Mouse (Mus musculus): ENCODE results near the gene Hes7. TPM values are rescaled to one million over a fixed set of nuclear protein-coding genes. Genes with fewer than 3 reads are reported as not detected.
A peak's percentile ranks its signal among the peaks of the same experiment; 100 is the strongest.

Gene Hes7
- total and polyA plus RNA-seq, 3 experiments = 0.04 TPM; not detected in 2

GRCm38 (mm10) chr11:69117737-69118695 is 2.2 kb upstream of the Hes7 start:
- Histone ChIP-seq H3K27me3 (replicated peaks) (peaks cover 86% of the 10 kb centered on the region), H3K27ac (ENCODE audit: insufficient read depth, low read depth) (peak overlapping the region; percentile 26), H3K36me3 (replicated peaks in 1 of 2; ENCODE audit: control insufficient read depth in 1 of 2, insufficient read depth in 1 of 2, low read length in 1 of 2) (no peaks in the 10 kb centered on the region), H3K4me2 (ENCODE audit: insufficient read depth, low read depth, poor library complexity, severe bottlenecking) (peak overlapping the region; percentile 89), H3K9me3 (replicated peaks; ENCODE audit: low read length) (no peaks in the 10 kb centered on the region), H3K9ac (ENCODE audit: insufficient read depth, low read depth) (peak overlapping the region; percentile 51), H3K79me2 (replicated peaks; ENCODE audit: control insufficient read depth, extremely low read depth, insufficient read depth, poor library complexity, severe bottlenecking) (no peaks in the 10 kb centered on the region), H3K4me3 (replicated peaks in 1 of 3; ENCODE audit: low read depth in 2 of 3, low read length in 2 of 3, poor library complexity in 1 of 3) (peak overlapping the region; percentile 62 to 90 (median 68)), H3K4me1 (ENCODE audit: control insufficient read depth in 1 of 2, insufficient read depth in 2 of 2) (peaks cover 2 to 42% of the 10 kb centered on the region in 2 experiments; a peak in 2 of 4 replicates)
- in situ Hi-C loops (cut with MboI; ENCODE audit: low pct_ligation_motif_present, low pct_unique_long_range_greater_than_20kb, low sequenced_read_pairs) = loop anchor here (5.0 kb wide), 1 partner anchor 56 kb away; no protein-coding TSS in a partner anchor
- DNase-seq (ENCODE audit: extremely low read depth) = no peak
- dilution Hi-C loops (cut with MboI; ENCODE audit: extremely low pct_ligation_motif_present, extremely low pct_unique_long_range_greater_than_20kb, low sequenced_read_pairs) = no loop called here
- peak; percentile 52 for TF ChIP-seq MEF2A (IDR thresholded peaks at IDR 0.05; ENCODE audit: borderline replicate concordance, low read depth, low read length)
- no peak for TF ChIP-seq MYC (IDR thresholded peaks at IDR 0.05; ENCODE audit: low read depth, low read length)
- peak; percentile 79 for TF ChIP-seq CHD2 (IDR thresholded peaks at IDR 0.05; ENCODE audit: low read length)
- peak; percentile 90 for TF ChIP-seq RCOR1 (conservative IDR thresholded peaks at IDR 0.05; ENCODE audit: low read depth, low read length)
- TF ChIP-seq ZMIZ1 (IDR thresholded peaks at IDR 0.05; ENCODE audit: low read depth, low read length) = no peak
- peak; percentile 49; the same call in 1 of the 2 replicates for TF ChIP-seq MAX (IDR thresholded peaks at IDR 0.05; ENCODE audit: low read length)
- TF ChIP-seq ZC3H11A (IDR thresholded peaks at IDR 0.05; ENCODE audit: low read depth, low read length) = no peak
- no peak for TF ChIP-seq TBP (conservative IDR thresholded peaks at IDR 0.05; ENCODE audit: low read depth, low read length)
- no peak for TF ChIP-seq ZNF384 (IDR thresholded peaks at IDR 0.05; ENCODE audit: low read depth, low read length)
- TF ChIP-seq HCFC1 (IDR thresholded peaks at IDR 0.05; ENCODE audit: low read depth, low read length) = peak; percentile 51
- no peak for TF ChIP-seq E2F4 (IDR thresholded peaks at IDR 0.05; ENCODE audit: insufficient replicate concordance, low read depth, low read length)
- TF ChIP-seq MAZ (IDR thresholded peaks at IDR 0.05; ENCODE audit: low read depth, low read length) = peak; percentile 72
- peak; percentile 53; the same call in 1 of the 2 replicates for TF ChIP-seq TCF12 (IDR thresholded peaks at IDR 0.05; ENCODE audit: low read depth, low read length)
- peak; percentile 72 for TF ChIP-seq NELFE (IDR thresholded peaks at IDR 0.05; ENCODE audit: low read depth, low read length)
- no peak for TF ChIP-seq USF1 (IDR thresholded peaks at IDR 0.05; ENCODE audit: low read depth, low read length)
- no peak; the same call in none of the 2 replicates for TF ChIP-seq ETS1 (conservative IDR thresholded peaks at IDR 0.05; ENCODE audit: low read depth, low read length)
- peak; percentile 16; the same call in 1 of the 2 replicates for TF ChIP-seq SMC3 (IDR thresholded peaks at IDR 0.05; ENCODE audit: low read depth, low read length)
- peak; percentile 33; the same call in 1 of the 2 replicates for TF ChIP-seq JUN (IDR thresholded peaks at IDR 0.05; ENCODE audit: insufficient read depth, low read depth, low read length)
- TF ChIP-seq GABPA (IDR thresholded peaks at IDR 0.05; ENCODE audit: insufficient replicate concordance, low read depth, low read length) = no peak
- peak; percentile 68 for TF ChIP-seq ELF1 (IDR thresholded peaks at IDR 0.05; ENCODE audit: low read depth, low read length)
- peak; percentile 67; the same call in 1 of the 2 replicates for TF ChIP-seq UBTF (IDR thresholded peaks at IDR 0.05; ENCODE audit: low read depth, low read length)
- TF ChIP-seq MXI1 (IDR thresholded peaks at IDR 0.05; ENCODE audit: low read depth, low read length) = peak; percentile 73
- TF ChIP-seq CHD1 (IDR thresholded peaks at IDR 0.05; ENCODE audit: low read depth, low read length) = no peak
- no peak for TF ChIP-seq USF2 (conservative IDR thresholded peaks at IDR 0.05; ENCODE audit: low read depth, low read length)
- TF ChIP-seq JUND (conservative IDR thresholded peaks at IDR 0.05; ENCODE audit: low read depth, low read length) = peak; percentile 28; the same call in 1 of the 2 replicates
- TF ChIP-seq ZKSCAN1 (IDR thresholded peaks at IDR 0.05; ENCODE audit: borderline replicate concordance, low read depth, low read length) = no peak
- TF ChIP-seq MAFK (IDR thresholded peaks at IDR 0.05; ENCODE audit: insufficient replicate concordance, low read length) = no peak
- TF ChIP-seq CTCF (conservative IDR thresholded peaks at IDR 0.05 in 1 of 2, IDR thresholded peaks at IDR 0.05 in 1 of 2; ENCODE audit: low read depth in 2 of 2, low read length in 2 of 2) = no peak
- TF ChIP-seq IRF4 (IDR thresholded peaks at IDR 0.05; ENCODE audit: low read depth, low read length) = peak; percentile 86
- TF ChIP-seq POLR2A (IDR thresholded peaks at IDR 0.05; ENCODE audit: low read depth, low read length) = 0 out of 2 replicates have a peak, but pooled peaks have one; percentile 40
- TF ChIP-seq RAD21 (IDR thresholded peaks at IDR 0.05; ENCODE audit: low read depth, low read length) = no peak; the same call in 1 of the 2 replicates
- no peak for TF ChIP-seq KAT2A (IDR thresholded peaks at IDR 0.05; ENCODE audit: insufficient replicate concordance, low read length)
- TF ChIP-seq POLR2AphosphoS2 (IDR thresholded peaks at IDR 0.05; ENCODE audit: low read depth, low read length) = no peak
- peak; percentile 33; the same call in 1 of the 2 replicates for TF ChIP-seq NRF1 (IDR thresholded peaks at IDR 0.05; ENCODE audit: low read depth, low read length)
- TF ChIP-seq EP300 (IDR thresholded peaks at IDR 0.05; ENCODE audit: low read length) = peak; percentile 65; the same call in 1 of the 2 replicates
- peak; percentile 83 for TF ChIP-seq SIN3A (IDR thresholded peaks at IDR 0.05; ENCODE audit: low read length)
- TF ChIP-seq PAX5 (IDR thresholded peaks at IDR 0.05; ENCODE audit: low read length) = no peak
